Mouse (Mus musculus): ENCODE measurements around the gene Eif4a1.
A peak's percentile ranks its signal among the peaks of the same experiment; 100 is the strongest.

Eif4a1 gene

DNA sequence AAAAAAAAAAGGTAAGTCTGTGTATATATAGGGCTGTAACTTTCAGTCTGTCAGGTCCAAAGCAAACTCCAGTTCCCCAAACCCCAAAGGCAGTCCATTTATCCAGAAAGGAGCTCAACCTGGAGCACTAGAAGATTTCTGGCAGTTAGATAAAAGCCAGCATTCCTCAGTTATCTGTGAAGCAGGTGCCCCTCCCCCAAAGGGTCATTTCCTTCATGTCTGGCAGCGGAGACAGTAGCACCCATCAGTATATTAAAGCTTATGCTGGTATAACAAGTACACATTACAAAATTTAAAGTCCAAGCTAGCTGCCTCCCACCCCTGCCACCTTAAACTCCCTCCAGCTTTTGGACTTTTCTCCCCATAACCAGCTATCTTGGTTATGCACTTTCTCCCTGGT, 27.4 kb upstream of the Eif4a1 start:
- no peak for DNase-seq (ENCODE audit: low spot score)

DNA sequence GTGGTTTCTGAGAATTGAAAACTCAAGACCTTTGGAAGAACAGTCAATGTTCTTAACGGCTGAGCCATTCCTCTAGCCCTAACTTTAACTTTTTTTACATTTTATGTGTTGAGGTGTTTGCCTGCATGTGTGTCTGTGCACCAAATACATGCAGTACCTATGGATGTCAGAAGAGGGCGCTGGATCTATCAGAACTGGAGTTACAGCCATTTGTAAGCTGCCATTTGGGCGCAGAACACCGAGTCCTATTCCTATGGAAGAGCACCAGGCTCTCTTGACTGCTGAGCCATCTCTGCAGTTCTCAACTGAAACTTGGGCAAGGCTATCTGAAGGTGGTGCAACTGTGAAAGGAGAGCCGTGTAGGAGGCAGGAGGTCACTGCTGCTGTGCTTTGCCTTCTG, 26.4 kb upstream of the Eif4a1 start:
- DNase-seq (ENCODE audit: low spot score) = no peak

DNA sequence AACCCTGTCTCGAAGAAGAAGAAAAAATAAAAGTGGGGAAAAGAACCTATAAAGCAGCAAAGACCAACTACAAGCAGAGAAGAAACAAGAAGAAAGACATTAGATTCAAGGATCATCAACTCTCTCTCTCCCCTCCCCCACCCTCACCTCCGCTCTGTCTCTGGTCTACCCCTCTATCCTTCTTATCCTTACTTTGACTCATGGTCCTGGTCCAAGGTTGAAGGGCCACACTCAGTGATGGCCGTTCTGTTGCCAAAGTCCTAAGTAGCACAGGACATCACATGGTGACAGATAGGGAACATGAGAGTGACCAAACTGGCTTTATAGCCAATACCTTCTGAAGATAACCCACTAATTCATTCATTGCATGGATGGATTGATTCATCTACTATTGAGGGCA, 25.2 kb upstream of the Eif4a1 start:
- no peak for DNase-seq (ENCODE audit: low spot score)

DNA sequence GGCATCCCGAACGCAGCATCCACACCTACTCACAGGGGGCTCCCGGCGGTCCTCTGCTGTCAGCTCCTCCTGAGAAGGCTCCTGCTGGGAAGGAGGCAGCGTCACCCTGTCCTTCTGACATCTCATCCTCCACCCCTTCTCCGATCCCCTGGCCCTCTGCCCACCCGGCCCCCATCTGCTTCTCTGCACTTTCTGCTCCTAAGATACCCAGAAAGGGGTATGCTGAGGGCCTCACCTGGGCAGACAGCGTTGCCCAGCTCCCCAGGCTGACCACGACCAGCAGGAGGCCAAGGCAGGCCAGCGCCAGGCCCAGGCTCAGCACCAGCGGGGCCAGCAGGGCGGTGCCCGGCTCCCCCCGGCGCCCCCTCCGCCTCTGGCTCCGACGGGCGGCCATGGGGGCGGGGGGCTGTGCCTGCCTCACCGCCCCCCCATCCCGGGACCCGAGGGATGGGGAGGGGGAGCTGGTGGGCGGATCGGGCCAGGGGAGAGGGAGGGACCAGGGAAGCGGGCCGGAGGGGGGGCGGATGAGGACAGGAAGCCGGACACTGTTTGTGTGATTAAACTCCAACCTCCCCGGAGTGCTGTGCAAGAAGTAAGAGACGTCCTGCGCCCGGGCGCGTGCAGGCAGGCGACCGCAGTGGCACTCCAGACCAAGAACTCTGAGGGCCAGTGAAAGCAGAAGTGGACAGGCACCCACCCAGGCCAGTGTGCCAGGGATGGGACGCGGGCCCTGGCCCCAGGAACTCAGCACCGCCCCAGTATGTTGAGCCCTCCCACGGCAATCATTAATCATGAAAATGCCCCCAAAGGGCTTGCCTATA, 23.3 kb upstream of the Eif4a1 start, which contains the start of the genes Tnfsf12 and Tnfsfm13:
TSS of gene Tnfsf12 (minus strand) at position 489 of the 821 bp plus-strand sequence.
TSS of gene Tnfsfm13 (minus strand) at position 738 of the 821 bp plus-strand sequence.
- DNase-seq (ENCODE audit: low spot score) = peak; percentile 58

DNA sequence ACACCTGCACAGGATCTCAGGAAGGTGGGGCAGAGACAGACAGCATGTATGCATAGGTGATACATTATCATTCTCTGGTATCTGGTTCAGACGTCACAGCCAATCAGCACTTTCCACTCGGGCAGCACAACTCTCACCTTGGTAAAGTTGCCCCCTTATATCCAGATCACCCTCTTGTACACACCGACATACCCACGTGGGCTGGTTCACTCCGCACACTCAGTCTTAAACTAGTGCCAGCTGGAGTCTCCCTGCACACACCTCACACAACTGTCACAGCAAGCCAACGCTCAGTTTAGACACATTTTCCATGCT, 22.8 kb upstream of the Eif4a1 start:
- DNase-seq (ENCODE audit: low spot score) = no peak

DNA sequence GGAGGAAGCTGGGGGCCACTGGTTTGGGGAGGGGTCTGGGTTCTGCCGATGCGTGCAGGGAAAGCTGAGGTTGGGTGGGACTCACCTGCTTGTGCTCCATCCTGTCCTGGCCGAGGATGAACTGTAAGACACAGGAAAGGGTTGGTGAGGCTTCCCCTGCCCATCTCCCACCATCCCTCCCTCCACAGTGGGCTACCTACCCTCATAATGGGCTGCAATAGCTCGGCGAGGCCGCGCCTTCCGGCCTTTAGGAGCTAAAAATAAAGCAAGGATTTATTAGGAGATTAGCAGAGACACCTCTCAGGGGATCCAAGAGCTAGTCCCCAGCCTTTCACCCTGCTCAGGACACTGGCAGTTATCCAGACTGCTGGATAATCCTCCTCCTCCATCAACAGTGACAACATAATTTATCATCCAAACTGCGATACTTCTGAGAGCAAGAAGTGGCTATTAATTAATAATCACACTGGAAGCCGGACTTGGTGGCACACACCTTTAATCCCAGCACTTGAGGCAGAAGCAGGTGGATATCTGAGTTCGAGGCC, 21.3 kb upstream of the Eif4a1 start:
- no peak for DNase-seq (ENCODE audit: low spot score)

- DNase-seq (ENCODE audit: low spot score) = no peak
Measured at GRCm38 (mm10) chr11:69692863-69693262, 20.6 kb upstream of the Eif4a1 start.

GRCm38 (mm10) chr11:69692196-69692811, 20.1 kb upstream of the Eif4a1 start:
- DNase-seq (ENCODE audit: low spot score) = no peak

DNA sequence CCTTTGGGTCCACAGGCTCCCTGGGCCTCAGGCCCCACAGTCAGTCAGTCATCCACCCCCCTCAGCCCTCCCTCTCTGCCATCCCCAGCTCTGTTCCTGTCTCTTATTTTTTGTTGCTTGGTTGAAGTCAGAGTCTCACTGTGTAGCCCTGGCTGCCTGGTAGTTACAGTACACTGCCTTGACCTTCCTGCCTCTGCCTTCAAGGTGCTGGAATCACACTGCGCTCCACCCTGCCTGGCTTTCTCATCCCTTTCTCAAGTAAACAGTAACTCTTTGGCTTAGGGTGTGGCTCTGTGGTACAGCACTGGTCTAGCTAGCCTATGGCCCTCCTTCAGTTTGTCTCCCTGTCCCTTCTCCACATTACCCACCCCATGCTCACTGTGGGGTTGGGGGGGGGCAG, 17.7 kb upstream of the Eif4a1 start:
- no peak for DNase-seq (ENCODE audit: low spot score)

- no peak for DNase-seq (ENCODE audit: low spot score)
Measured at GRCm38 (mm10) chr11:69687061-69687460, 14.8 kb upstream of the Eif4a1 start.

DNA sequence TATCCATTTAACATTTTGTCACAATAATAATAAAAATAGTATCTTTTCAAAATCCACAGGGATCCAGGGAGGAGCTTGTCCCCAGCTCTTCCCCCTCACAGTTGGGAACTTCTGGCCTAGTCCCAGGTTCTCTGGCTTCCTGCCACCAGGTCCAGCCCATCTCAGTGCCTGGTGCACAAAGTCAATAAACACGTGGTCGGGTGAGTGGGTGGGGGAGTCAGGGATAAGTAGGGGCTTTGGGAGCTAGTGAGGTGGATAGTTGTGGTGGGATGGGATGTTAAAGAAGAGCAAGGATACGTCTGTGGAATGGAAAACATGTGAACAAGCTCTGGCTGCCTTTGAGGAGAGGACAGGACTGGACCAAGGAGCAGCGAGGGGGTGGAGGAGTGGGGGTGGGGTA, 14.2 kb upstream of the Eif4a1 start:
- no peak for DNase-seq (ENCODE audit: low spot score)

- peak; percentile 96 for DNase-seq (ENCODE audit: low spot score)
Measured at GRCm38 (mm10) chr11:69685526-69686148, 13.4 kb upstream of the Eif4a1 start, which contains the start of gene Tnfsf13. Tnfsf13 (minus strand) TSS chr11:69685784.

DNA sequence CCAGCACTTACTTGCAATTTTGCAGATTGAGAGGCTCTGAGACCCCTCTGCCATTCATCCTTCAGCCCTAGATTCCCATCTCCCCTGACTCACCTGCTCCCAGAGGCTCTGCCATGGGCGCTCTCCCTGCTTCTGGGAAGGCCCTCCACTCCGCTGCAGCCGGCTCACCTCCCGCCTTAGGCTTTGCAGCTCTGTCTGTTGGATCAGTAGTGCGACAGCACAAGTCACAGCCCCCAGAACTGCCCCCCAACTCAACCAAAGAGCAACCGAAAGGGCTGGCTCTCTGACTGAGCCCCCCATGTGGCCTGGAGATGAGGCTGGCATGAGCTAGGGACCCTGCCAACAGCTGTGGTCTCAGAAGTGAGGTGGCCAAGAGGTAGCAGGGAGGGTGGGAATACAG, 12.7 kb upstream of the Eif4a1 start:
- DNase-seq (ENCODE audit: low spot score) = no peak

DNA sequence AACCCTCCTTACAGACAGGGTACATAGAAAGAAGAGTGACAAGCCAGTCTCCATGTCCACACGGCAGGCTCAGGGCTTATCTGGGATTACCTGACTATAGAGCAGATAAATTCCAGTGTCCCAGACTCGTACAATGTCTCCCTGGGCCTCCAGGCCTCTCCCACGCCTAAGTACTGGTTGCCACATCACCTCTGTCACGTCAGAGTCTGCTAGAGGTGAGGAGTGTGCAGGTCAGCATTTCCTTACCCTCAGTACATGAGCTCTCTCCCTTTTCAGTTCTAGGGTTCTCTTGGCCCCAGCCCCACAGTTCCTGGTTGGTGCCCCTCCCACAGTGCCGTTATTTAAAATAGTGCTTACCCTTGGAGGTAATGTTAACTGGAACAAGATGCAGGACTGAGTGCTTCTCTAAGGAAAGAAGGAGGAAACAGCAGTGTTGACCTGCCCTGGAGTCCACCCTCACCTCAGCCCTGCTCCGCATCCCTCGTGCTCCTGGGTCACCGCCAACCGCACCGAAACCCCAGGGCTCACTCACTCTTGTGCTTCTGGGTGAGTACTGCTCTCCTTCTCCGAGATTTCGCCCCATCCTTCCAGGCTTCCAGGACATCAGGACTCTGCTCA, 12.0 kb upstream of the Eif4a1 start:
- DNase-seq (ENCODE audit: low spot score) = no peak

- no peak for DNase-seq (ENCODE audit: low spot score)
Measured at GRCm38 (mm10) chr11:69683576-69683975, 11.4 kb upstream of the Eif4a1 start.

DNA sequence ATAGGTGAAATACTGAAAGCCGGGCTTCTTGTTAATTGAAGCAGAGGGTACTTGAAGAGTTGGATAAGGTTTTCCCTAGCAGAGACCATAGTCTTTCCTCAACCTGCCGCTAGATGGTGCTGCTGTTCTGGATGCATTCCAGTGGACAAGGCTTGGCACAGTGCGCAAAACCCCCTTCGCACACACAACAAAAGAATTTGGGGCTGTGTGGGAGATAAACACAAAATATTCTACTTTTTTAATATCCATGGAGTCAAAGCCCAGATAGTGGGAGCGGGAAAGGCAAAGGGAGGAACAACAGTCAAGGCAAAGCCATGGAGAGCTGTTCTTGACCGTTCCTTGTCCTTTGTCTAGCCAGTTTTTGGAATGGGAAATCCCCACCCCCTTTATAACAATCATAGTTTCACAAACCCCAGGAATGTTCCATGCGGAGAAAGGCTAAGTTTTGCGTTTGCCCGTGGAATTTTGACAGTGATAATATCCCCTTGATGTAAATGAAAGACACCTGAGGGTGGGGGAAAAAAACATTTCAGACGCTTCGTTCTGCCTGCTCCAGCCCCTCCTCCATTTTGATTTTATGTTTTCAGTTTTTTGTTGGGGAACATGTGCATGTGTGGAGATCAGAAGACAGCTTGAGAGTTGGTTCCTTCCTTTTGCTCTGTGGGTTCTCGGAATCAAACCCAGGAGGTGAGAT, 10.8 kb upstream of the Eif4a1 start:
- DNase-seq (ENCODE audit: low spot score) = peak; percentile 89

GRCm38 (mm10) chr11:69682209-69682839, 10.1 kb upstream of the Eif4a1 start:
- no peak for DNase-seq (ENCODE audit: low spot score)

DNA sequence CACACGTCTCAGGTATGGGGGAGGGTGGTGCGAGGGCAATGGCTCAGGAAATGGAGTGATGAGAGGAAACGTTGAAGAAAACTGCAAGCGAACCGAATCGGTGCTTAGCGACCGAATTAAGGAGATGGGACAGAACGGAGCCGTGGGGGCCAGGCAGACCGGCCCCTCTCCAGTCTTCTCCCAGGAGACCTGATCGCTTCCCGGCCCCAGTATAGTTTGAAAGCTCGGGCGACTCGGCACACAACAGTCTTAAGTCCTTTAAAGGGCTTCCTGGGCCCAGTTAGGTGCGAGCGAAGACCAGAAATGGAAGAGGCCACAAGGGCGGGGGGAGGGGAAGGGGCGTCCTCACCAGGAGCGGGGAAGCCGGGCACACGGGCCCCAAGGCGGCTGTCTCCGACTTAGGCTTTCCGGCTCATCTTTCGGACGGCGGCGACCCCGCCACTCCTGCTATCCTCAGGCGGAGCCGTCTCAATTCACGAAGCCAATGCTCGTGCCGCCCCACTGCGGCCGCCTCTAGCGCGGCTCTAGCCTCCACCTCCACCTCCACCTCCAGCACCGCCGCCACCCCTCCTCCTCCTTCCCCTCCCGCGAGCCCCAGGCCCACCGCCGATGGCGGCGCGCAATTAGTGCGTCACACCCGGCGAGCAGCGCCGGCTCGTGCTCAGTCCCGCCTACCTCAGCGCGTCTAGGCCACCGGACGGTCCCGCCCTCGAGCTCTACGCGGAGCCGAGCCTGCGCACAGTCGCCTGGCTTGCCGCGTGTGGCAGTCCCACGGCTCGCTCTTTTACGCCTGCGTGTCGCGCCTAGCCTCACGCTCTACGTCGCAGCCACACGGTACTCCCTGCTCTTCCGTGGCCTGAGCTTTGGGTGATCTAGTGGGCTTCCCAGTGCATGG, 9.3 kb upstream of the Eif4a1 start, which contains the start of gene Senp3:
TSS of gene Senp3 (minus strand) at position 771 of the 895 bp plus-strand sequence.
- peak; percentile 94 for DNase-seq (ENCODE audit: low spot score)

- DNase-seq (ENCODE audit: low spot score) = no peak
Measured at GRCm38 (mm10) chr11:69680136-69680855, 8.1 kb upstream of the Eif4a1 start.

All from adipocyte (in vitro differentiated cells).